Mouse (Mus musculus) bone marrow macrophage, adult 2 months (primary cell): ENCODE results near the gene Eps8.

ENCODE experiments used
- CTCF ChIP-seq: IDR thresholded peaks from 2 replicates; pipeline ENCODE4 v1.5.1; 2012; ENCODE audit warnings: low read depth, mild to moderate bottlenecking, low read length, moderate library complexity
- POLR2A ChIP-seq: IDR thresholded peaks from 2 replicates; pipeline ENCODE4 v1.6.1; 2012; ENCODE audit warnings: mild to moderate bottlenecking, low read depth, low read length, borderline replicate concordance

GRCm38 (mm10) chr6:137649068-137649480 lies 5.6 kb downstream of the Eps8 start:
- TF ChIP-seq CTCF: no peak
- TF ChIP-seq POLR2A: no peak
